Mouse (Mus musculus): ENCODE measurements around the gene Lim2. TPM values are rescaled to one million over a fixed set of nuclear protein-coding genes. Genes with fewer than 3 reads are reported as not detected.
A peak's percentile ranks its signal among the peaks of the same experiment; 100 is the strongest.

Gene Lim2
- total RNA-seq, 2 experiments from 2014 or later: 0.42 TPM; not detected in 1

GRCm38 (mm10) chr7:43443126-43443916 lies 15.9 kb downstream of the Lim2 start:
- peak; percentile 67 for ATAC-seq (replicated peaks; ENCODE audit: poor library complexity)

- ATAC-seq (replicated peaks; ENCODE audit: poor library complexity): peak; percentile 73
Observed at GRCm38 (mm10) chr7:43443917-43444293, 16.4 kb downstream of the Lim2 start, which contains the start of the genes Etfb and Gm45233. TSS of gene Etfb (plus strand) at chr7:43444083. TSS of gene Gm45233 (plus strand) at chr7:43444128.

- no peak for ATAC-seq (replicated peaks; ENCODE audit: poor library complexity)
Observed at GRCm38 (mm10) chr7:43447801-43448200, 20.3 kb downstream of the Lim2 start.

GRCm38 (mm10) chr7:43448246-43448645 lies 20.8 kb downstream of the Lim2 start:
- no peak for ATAC-seq (replicated peaks; ENCODE audit: poor library complexity)

GRCm38 (mm10) chr7:43449811-43450210 lies 22.3 kb downstream of the Lim2 start:
- ATAC-seq (replicated peaks; ENCODE audit: poor library complexity): no peak

- no peak for ATAC-seq (replicated peaks; ENCODE audit: poor library complexity)
Observed at GRCm38 (mm10) chr7:43451726-43452125, 24.3 kb downstream of the Lim2 start.

GRCm38 (mm10) chr7:43452609-43453008 lies 25.1 kb downstream of the Lim2 start:
- peak; percentile 88 for ATAC-seq (replicated peaks; ENCODE audit: poor library complexity)

- ATAC-seq (replicated peaks; ENCODE audit: poor library complexity): peak; percentile 6
Observed at GRCm38 (mm10) chr7:43453599-43454355, 26.3 kb downstream of the Lim2 start.

- ATAC-seq (replicated peaks; ENCODE audit: poor library complexity): no peak
Observed at GRCm38 (mm10) chr7:43454371-43454770, 26.9 kb downstream of the Lim2 start.

GRCm38 (mm10) chr7:43462851-43463250 lies 35.4 kb downstream of the Lim2 start, which contains the start of gene Vsig10l:
TSS of gene Vsig10l (plus strand) at chr7:43463151.
- ATAC-seq (replicated peaks; ENCODE audit: poor library complexity): no peak

- ATAC-seq (replicated peaks; ENCODE audit: poor library complexity): no peak
Observed at GRCm38 (mm10) chr7:43463976-43464375, 36.5 kb downstream of the Lim2 start.

GRCm38 (mm10) chr7:43464864-43465343 lies 37.4 kb downstream of the Lim2 start:
- ATAC-seq (replicated peaks; ENCODE audit: poor library complexity): peak; percentile 38; the same call in 1 of the 2 replicates

GRCm38 (mm10) chr7:43465344-43466098 lies 38.1 kb downstream of the Lim2 start:
- peak; percentile 82 for ATAC-seq (replicated peaks; ENCODE audit: poor library complexity)

GRCm38 (mm10) chr7:43466099-43466694 lies 38.7 kb downstream of the Lim2 start:
- peak; percentile 65 for ATAC-seq (replicated peaks; ENCODE audit: poor library complexity)

GRCm38 (mm10) chr7:43470373-43470772 lies 42.9 kb downstream of the Lim2 start:
- 0 out of 2 replicates have a peak, but pooled peaks have one; percentile 16 for ATAC-seq (replicated peaks; ENCODE audit: poor library complexity)

GRCm38 (mm10) chr7:43475706-43476105 lies 48.2 kb downstream of the Lim2 start:
- peak; percentile 77 for ATAC-seq (replicated peaks; ENCODE audit: poor library complexity)

GRCm38 (mm10) chr7:43476376-43476775 lies 48.9 kb downstream of the Lim2 start:
- no peak for ATAC-seq (replicated peaks; ENCODE audit: poor library complexity)

GRCm38 (mm10) chr7:43481191-43481590 lies 53.7 kb downstream of the Lim2 start:
- no peak for ATAC-seq (replicated peaks; ENCODE audit: poor library complexity)

- no peak for ATAC-seq (replicated peaks; ENCODE audit: poor library complexity)
Observed at GRCm38 (mm10) chr7:43482090-43482716, 54.7 kb downstream of the Lim2 start.

GRCm38 (mm10) chr7:43483236-43483635 lies 55.8 kb downstream of the Lim2 start:
- peak; percentile 64; the same call in 1 of the 2 replicates for ATAC-seq (replicated peaks; ENCODE audit: poor library complexity)
